Mouse (Mus musculus): ENCODE results near the gene Gm14296. TPM values are rescaled to one million over a fixed set of nuclear protein-coding genes. Genes with fewer than 3 reads are reported as not detected.

The Gm14296 gene
- polyA plus RNA-seq (2017; shearing (Covaris generic)): 4.8 TPM

GRCm38 (mm10) chr2:176927709-176928108 lies at the start of gene Gm14296:
Gm14296 (minus strand) TSS chr2:176927809.

Other genes with a start within 250 kb of the Gm14296 start
- 11.9 TPM for gene Gm14305, start 219.5 kb downstream of the Gm14296 start, polyA plus RNA-seq (2017; shearing (Covaris generic))
- gene Gm14295, start 129.2 kb downstream of the Gm14296 start, polyA plus RNA-seq (2017; shearing (Covaris generic)): 10.2 TPM
- not detected for gene Gm14408, start 96.7 kb downstream of the Gm14296 start, polyA plus RNA-seq (2017; shearing (Covaris generic))
- 3.9 TPM for gene Gm14419, start 73.1 kb upstream of the Gm14296 start, polyA plus RNA-seq (2017; shearing (Covaris generic))
- gene Gm14401, start 146.5 kb upstream of the Gm14296 start, polyA plus RNA-seq (2017; shearing (Covaris generic)): 0.56 TPM

All from CD4-positive, CD25-positive, alpha-beta regulatory T cell, adult 9 weeks (primary cell).